Mouse (Mus musculus) mature B cell (primary cell): ENCODE results near the gene Rps6kb1.

Experiments used
- in situ Hi-C: fragments of 300-500 bp; cut with MboI; formaldehyde crosslinking; loops from 2 replicates; pipeline ENCODE4 v1.14.3; 2019

Gene Rps6kb1

DNA sequence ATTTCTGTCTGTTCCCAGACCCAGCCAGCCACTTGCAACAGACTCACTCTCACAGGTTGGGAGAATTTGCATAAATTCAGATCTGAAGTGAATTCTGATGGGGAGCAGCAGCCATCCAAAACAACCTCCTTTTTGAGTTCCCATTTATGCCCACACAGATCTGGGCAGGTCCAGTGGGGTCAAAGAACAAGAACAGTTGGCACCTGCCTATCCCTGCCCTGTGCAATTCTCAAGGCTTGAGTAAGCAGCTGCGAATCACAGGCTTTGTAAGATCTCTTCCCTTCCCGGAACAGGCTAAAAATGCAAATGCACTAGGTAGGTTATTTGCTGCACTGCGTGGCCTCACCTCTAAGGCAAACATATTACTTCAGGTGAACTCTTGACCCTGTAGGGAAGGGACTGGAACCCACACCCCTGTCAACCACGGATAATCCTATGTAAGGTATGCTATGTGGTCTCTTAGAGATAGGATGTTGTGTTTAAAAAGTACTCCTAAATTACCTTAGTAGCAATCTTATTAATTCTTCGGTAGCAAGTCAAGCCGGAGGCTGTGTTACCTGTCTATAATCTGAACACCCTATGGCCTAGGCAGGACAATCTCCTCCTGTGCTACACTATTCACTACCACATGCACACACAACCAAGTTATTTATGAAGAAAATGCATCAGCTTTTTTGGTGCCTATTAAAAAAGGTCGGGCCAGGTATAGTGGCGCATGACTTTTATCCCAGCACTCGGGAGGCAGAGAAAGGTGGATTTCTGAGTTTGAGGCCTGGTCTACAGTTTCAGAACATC lies 35.9 kb upstream of the Rps6kb1 start:
- in situ Hi-C loops, result no loop called here

DNA sequence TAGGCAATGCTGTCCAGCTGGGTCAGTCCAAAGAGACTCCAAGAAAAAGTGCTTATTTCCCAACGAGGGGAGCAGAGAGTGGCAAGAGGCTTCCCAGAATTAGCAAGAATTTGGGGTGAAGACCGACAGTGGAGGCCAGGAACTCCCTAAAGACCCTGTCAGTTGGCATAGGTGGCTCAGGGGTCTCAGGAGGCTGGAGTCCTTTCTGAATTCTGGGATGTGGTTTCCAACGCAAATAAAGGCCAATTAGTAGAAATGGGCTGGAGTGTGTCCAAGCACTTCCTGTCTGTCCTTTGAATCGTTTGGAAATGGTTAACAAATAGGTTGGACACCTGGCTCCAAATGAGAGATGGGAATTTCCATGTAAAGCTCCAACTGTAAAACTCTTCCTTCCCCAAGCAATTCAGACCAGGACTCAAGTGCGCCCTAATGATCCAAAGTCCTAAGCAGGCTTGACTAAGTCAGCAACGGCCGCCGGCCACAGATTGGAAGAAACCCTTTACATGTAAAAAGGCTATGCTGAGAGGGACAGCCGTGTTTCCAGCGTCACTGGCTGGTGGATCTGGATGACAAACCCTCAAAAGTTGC lies 35.2 kb upstream of the Rps6kb1 start:
- in situ Hi-C loops, result no loop called here

- in situ Hi-C loops, result no loop called here
These were observed 34.5 kb upstream of the Rps6kb1 start for GRCm38 (mm10) chr11:86578809-86579730.

GRCm38 (mm10) chr11:86578106-86578808 lies 33.7 kb upstream of the Rps6kb1 start:
- in situ Hi-C loops, result no loop called here

DNA sequence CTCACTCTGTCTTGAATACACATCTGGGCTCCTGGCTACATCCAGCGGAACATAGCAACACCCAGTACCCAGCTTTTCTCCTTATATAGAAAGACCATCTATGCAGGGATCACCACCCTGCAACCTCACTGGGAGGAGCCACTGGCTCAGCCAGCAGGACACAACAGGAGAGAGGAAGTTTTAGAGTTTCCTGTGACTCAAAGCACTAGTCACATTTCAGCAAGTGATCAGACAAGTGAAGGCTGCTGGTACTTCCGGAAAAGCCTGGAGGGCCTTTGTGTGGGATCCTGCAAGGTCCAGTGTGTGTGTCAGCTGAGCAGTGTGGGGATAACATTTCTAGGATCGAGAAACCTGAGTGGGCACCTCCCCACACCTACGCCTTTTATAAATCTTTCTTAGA lies 32.6 kb upstream of the Rps6kb1 start:
- in situ Hi-C loops, result no loop called here

DNA sequence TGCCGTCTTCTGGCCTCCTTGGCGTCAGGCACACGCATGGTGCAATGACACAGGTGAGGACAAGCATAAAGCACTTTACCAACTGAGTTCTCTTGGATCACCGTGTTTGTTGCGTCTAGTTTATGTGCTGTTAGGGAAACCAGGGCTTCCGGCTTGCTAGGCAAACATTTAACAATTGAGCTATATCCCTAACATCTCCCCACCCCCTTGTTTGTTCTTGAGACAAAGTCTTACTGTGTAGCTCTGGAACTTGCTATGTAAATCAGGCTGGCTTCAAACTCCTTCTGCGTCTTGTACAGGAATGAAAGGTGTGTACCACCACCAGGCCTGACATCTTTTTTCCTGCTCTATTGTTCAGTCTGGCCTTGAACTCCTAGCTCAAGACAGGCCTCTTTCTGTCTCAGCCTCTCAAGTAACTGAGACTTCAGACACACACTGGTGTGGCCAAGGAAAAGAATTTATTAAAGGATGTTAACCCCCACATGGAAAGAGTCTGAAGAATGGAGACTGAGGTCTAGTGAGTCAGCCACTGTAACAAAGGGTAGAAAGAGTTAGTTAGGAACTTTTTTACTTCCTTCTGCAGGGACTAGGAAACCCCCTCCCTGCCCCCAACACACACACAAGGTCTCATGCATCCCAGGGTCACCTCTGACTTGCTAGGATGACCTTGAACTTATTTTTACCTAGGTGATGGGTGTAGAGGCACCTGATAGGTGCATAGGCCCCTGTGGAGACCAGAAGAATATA lies 31.2 kb upstream of the Rps6kb1 start:
- in situ Hi-C loops, result no loop called here

DNA sequence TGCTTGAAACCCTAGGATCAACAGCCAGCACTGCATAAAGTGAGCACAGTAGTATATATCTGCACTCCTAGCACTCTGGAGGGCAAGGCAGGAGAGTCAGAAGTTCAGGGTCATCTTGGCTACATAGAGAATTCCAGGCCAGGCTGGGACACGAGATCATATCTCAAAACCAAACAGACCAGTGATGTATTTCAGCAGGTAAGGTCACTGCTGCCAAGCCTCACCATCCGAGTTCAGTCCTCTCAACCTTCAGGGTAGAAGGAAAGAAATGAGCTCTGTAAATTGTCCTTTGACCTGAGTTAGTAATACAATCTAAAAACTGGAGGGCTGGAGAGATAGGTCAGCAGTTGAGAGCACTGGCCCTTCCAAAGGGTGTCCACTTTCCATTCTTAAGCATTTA lies 29.8 kb upstream of the Rps6kb1 start:
- in situ Hi-C loops, result loop anchor here (5.0 kb wide), 1 partner anchor 83 kb away; no protein-coding TSS in a partner anchor

GRCm38 (mm10) chr11:86573646-86574231 lies 29.1 kb upstream of the Rps6kb1 start:
- in situ Hi-C loops, result loop anchor here (5.0 kb wide), 1 partner anchor 84 kb away; no protein-coding TSS in a partner anchor

DNA sequence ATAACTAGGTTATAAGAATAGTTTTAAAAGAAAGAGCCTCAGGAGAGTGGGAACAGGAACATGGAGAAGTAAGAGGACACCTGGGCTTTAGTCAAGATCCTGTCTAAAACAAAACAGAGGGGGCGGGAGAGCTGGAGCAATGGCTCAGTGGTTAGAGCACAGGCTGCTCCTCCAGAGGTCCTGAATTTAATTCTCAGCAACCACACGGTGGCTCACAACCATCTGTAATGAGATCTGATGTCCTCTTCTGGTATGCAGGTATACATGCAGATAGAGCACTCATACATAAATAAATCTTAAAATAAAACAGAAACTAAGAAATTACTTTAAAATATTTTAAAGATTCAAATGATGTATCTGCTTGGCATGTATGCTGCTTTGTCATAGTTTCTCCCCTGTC lies 28.0 kb upstream of the Rps6kb1 start:
- in situ Hi-C loops, result loop anchor here (5.0 kb wide), 1 partner anchor 85 kb away; no protein-coding TSS in a partner anchor

DNA sequence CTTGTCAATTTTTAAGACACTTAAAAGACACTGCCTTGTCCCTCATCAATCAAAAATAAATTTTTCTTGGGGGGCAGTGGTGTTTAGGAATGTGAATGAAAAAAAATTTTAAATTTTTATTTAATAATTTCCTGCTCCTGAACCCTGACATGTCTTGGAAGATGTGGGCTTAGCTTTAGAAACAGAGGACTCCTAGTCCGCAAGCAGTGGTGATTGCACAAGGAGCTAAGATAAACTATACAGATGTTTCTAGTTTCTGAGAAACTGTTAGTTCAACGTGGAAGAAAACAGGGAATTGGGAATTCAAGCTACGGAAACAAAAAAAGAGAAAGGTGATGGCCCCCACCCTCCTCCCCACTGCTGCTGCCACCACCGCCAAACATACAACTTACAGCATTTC lies 27.3 kb upstream of the Rps6kb1 start:
- in situ Hi-C loops, result loop anchor here (5.0 kb wide), 1 partner anchor 85 kb away; no protein-coding TSS in a partner anchor

GRCm38 (mm10) chr11:86571047-86571855 lies 26.6 kb upstream of the Rps6kb1 start:
- in situ Hi-C loops, result loop anchor here (5.0 kb wide), 1 partner anchor 86 kb away; no protein-coding TSS in a partner anchor

- in situ Hi-C loops, result loop anchor here (5.0 kb wide), 1 partner anchor 87 kb away; no protein-coding TSS in a partner anchor
These were observed 25.7 kb upstream of the Rps6kb1 start for GRCm38 (mm10) chr11:86570261-86570746.

DNA sequence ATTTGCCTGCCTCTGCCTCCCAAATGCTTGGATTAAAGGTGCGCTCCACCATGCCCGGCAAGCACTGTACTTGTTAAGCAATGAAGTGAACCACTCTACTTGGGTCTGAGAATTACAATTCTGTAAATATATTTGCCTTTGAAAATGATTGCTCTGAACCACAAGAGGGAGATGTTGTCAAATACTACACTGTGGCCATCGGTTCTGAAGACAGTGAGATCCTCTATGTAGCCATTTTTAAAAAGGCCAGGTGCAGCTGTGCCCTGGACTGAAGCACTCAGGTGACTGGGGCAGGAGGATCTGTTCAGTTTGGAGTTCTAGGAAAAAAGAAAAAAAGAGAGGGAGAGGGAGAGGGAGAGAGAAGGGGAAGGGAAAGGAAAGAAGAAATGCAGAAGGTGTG lies 23.8 kb upstream of the Rps6kb1 start:
- in situ Hi-C loops, result no loop called here

DNA sequence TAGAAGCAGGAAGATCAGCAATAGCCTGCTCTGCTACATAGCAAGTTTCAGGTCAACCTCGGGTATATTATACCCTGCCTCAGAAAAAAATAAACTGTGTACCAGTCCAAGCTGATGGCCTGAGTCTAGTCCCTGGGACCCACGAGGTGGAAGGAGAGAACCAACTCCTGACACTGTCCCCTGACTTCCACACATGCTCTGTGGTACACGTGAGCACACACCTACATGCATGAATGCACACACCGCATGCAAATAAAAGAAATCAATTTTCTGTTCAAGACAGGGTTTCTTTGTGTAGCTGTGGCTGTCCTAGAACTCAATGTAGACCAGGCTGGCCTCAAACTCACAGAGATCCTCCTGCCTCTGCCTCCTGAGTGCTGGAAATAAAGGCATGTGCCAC lies 13.7 kb upstream of the Rps6kb1 start:
- in situ Hi-C loops, result no loop called here

DNA sequence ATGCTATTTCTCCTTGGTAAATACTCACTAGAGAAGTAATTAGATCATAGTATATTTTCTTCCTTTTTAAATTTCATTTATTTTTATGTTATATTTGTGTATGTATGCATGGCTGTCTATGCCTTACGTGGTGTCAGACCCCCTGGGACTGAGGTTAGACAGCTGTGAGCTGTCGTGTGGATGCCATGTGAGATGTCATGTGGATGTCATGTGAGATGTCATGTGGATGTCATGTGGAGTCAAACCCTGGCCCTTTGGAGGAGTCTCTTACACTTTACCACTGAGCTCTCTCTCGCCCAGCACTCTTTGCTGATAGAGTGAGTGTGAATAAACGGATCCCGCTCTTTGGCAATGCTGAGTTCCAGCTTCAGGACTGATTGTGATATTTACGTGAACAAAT lies 8.9 kb upstream of the Rps6kb1 start:
- in situ Hi-C loops, result no loop called here

GRCm38 (mm10) chr11:86547412-86547811 lies 2.8 kb upstream of the Rps6kb1 start:
- in situ Hi-C loops, result no loop called here

DNA sequence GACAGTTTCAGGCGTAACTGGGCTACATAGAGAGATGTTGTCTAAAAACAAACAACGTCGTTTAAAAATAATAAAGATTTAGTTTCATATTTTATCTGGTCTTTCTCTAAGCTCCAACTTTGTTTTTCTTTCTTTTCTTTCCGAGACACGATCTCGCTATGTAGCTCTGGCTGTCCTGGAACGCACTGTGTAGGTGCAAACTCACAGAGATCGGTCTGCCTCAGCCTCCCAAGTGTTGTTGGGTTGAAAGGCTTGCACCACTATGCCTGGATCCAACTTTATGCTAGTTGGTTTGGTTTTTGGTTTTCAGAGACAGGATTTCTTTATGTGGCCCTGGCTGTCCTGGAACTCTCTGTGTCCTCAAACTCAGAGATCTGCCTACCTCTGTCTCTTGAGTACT lies 951 bp upstream of the Rps6kb1 start:
- in situ Hi-C loops, result no loop called here

- in situ Hi-C loops, result no loop called here
These were observed 506 bp downstream of the Rps6kb1 start for GRCm38 (mm10) chr11:86543960-86544638.

- in situ Hi-C loops, result no loop called here
These were observed 1.8 kb downstream of the Rps6kb1 start for GRCm38 (mm10) chr11:86542851-86543250.
